Mouse (Mus musculus): ENCODE measurements around the gene Gstm7. TPM values are rescaled to one million over a fixed set of nuclear protein-coding genes. Genes with fewer than 3 reads are reported as not detected.

The Gstm7 gene
- polyA plus RNA-seq, 1 experiment: 10.3 TPM

Other genes starting within 250 kb of the Gstm7 start
- gene Ahcyl1, start 235.3 kb downstream of the Gstm7 start, polyA plus RNA-seq (2012; ENCODE audit: insufficient read depth, insufficient read length, missing spikeins): 510 and 528 TPM in 2 replicates
- gene Csf1, start 171.3 kb downstream of the Gstm7 start, polyA plus RNA-seq (2012; ENCODE audit: insufficient read depth, insufficient read length, missing spikeins): 5.6 and 14.8 TPM in 2 replicates
- gene Eps8l3, start 54.6 kb downstream of the Gstm7 start, polyA plus RNA-seq (2012; ENCODE audit: insufficient read depth, insufficient read length, missing spikeins): not detected in 2 replicates
- gene Gstm5, start 36.0 kb downstream of the Gstm7 start, polyA plus RNA-seq (2012; ENCODE audit: insufficient read depth, insufficient read length, missing spikeins): 117 and 121 TPM in 2 replicates
- gene Gstm6, start 11.9 kb upstream of the Gstm7 start, polyA plus RNA-seq (2012; ENCODE audit: insufficient read depth, insufficient read length, missing spikeins): 3.1 and 7.9 TPM in 2 replicates
- gene Gstm3, start 37.5 kb upstream of the Gstm7 start, polyA plus RNA-seq (2012; ENCODE audit: insufficient read depth, insufficient read length, missing spikeins): not detected in 2 replicates
- gene Gstm2, start 54.6 kb upstream of the Gstm7 start, polyA plus RNA-seq (2012; ENCODE audit: insufficient read depth, insufficient read length, missing spikeins): 116 and 122 TPM in 2 replicates
- 393 and 398 TPM in 2 replicates for gene Gstm1, start 86.2 kb upstream of the Gstm7 start, polyA plus RNA-seq (2012; ENCODE audit: insufficient read depth, insufficient read length, missing spikeins)
- 17.4 and 30.2 TPM in 2 replicates for gene Gstm4, start 113.1 kb upstream of the Gstm7 start, polyA plus RNA-seq (2012; ENCODE audit: insufficient read depth, insufficient read length, missing spikeins)
- 13.5 and 16.4 TPM in 2 replicates for gene Ampd2, start 154.8 kb upstream of the Gstm7 start, polyA plus RNA-seq (2012; ENCODE audit: insufficient read depth, insufficient read length, missing spikeins)
- gene Gnat2, start 161.0 kb upstream of the Gstm7 start, polyA plus RNA-seq (2012; ENCODE audit: insufficient read depth, insufficient read length, missing spikeins): not detected in 2 replicates
- gene Gnai3, start 214.3 kb upstream of the Gstm7 start, polyA plus RNA-seq (2012; ENCODE audit: insufficient read depth, insufficient read length, missing spikeins): 20.7 and 24.7 TPM in 2 replicates
- gene Gpr61, start 223.1 kb upstream of the Gstm7 start, polyA plus RNA-seq (2012; ENCODE audit: insufficient read depth, insufficient read length, missing spikeins): not detected in 2 replicates

Measured in brown adipose tissue, adult 24 weeks (tissue).